Mouse (Mus musculus) kidney, postnatal 36 days (tissue): ENCODE measurements around the gene Rmnd5a.

ENCODE experiments used
- DNase-seq, 2 experiments: peaks; one replicate each; pipeline ENCODE4 v3.0.0; 2021 to 2022; ENCODE audit warnings: mixed read lengths in 2 of 2

Gene Rmnd5a

DNA sequence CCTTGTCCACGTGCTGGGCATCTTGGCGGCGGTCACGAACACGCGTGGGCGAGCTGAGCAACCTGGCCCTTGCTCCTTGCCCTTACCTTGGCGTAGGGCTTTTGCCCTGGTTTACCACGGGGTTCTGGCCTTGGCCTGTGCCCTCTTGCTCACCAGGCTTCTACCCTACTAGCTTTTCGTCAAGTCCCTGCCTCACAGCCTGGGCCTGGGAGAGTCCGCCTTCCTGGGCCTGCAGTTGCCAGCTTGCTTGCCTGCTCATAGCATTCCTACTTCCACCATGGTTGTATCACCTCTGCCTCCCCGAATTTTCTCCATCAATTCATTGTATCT lies 779 bp upstream of the Rmnd5a start:
- peak in 1 of 2 experiments; percentile 81 for DNase-seq

GRCm38 (mm10) chr6:71440217-71440491 lies 283 bp downstream of the Rmnd5a start:
- DNase-seq: no peak

GRCm38 (mm10) chr6:71439506-71440216 lies 776 bp downstream of the Rmnd5a start:
- DNase-seq: peak; percentile 35 to 64

DNA sequence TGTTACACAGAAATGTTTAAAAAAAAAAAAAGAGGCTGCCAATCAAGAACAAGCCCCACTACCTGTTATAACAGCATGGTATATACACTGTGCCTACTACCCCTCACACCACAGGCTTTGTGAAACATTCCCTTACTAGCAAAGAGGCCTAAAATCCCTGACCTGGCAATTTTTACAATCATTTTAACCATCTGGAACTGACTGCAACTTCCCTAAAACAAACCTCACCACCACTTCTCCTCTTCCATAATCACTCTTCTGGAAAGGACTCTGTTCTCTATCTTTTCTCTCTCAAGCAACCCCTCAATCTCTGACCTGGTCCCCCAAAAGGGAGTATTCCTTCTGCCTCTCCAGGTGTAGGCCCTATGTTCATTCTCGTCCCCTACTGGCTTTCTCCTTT lies 2.4 kb downstream of the Rmnd5a start:
- no peak for DNase-seq

DNA sequence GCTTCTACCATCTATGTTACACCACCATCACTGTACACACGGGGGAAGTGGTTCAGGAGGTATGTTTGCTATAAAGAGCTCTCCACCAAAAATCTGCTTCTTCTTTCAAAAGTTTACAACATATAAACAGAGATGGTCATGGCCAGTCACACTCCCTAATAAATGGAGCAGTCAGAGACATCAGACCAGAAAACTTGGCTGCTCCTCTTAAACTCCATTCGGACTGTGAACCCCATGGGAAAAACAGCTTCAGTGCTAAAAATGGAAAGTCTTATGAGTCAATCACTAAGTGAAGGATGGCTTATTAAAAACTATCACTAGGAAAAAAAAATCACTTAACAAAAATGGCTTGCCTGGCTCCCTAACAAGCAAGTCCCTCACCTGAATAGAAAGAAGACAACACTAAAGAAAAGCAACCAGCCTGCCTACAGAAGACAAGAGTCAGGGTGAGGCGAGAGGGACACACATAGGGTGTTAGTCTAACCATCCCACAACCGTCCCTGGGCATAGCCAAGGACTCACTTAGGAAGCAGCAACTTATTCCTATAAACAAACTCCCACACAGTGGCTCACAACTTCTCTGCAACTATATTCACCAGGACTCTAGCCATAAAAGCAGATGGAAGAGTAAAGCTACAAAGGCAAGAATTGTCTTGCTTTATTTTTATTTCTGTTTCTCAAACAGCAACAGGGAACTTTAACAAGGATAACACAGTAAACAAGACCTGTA lies 12.3 kb downstream of the Rmnd5a start:
- DNase-seq: no peak

- no peak for DNase-seq
Measured at GRCm38 (mm10) chr6:71425681-71426080, 14.8 kb downstream of the Rmnd5a start.

- peak; percentile 37 to 75 for DNase-seq
Measured at GRCm38 (mm10) chr6:71423116-71423515, 17.3 kb downstream of the Rmnd5a start.

- peak; percentile 29 to 74 for DNase-seq
Measured at GRCm38 (mm10) chr6:71422162-71422561, 18.3 kb downstream of the Rmnd5a start.

- peak; percentile 25 to 65 for DNase-seq
Measured at GRCm38 (mm10) chr6:71420848-71421247, 19.6 kb downstream of the Rmnd5a start.

DNA sequence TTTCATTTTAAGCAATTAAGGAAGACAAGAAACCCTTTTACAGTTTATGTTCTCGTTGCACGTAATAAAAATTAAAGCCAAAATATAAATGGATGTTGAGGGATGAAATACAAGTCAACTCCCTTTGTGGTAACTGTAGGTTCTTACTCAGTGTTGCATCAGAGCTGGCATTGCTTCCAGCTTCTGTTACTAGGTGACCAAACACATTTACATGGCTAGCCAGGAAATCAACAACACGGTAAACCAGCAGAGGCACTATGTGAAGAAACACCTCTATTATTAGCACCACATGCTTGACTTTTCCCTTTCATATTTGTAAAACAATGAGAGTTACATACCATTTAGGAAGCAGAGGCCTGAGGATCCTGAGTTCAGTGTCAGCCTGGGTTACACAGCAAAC lies 21.6 kb downstream of the Rmnd5a start:
- peak; percentile 21 to 43 for DNase-seq

DNA sequence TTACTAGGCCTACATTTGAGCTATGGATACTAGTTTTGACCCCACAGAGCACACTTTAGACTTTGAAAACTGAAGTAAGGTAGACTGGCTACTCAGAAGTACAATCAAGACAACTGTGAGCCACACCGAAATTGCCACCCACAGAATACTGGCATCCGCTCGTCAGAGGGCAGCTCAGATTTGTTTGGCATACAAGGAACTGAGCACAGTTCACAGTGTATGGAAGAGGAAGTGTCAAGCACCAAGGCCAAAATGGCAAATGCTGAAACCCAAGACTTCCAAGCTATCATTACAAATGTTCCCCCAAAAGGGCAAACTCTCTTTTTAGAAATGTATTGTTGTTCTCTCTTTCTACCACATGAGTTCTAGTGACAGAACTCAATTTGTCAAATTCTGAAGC lies 25.0 kb downstream of the Rmnd5a start:
- no peak for DNase-seq

DNA sequence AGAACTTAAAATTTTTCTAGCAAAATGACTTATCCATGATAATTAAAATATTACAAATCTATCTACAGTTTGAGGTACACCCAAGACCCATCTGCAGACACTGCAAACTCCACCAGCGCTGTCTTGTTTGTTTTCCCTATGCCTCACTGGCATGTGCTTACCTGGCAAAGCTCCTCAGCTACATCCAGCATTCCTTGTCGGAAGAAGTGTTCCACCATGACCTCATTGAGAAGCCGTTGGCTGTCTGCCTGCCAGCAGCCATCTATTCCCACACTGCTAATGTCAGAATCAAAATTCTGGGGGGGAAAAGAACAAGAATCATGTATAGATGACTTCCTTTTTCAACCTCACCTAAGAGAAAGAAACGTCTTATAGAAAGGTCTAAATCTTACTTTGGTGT lies 25.8 kb downstream of the Rmnd5a start:
- DNase-seq: peak; percentile 63 to 71

GRCm38 (mm10) chr6:71398829-71399609 lies 41.4 kb downstream of the Rmnd5a start:
- peak; percentile 25 to 26 for DNase-seq

DNA sequence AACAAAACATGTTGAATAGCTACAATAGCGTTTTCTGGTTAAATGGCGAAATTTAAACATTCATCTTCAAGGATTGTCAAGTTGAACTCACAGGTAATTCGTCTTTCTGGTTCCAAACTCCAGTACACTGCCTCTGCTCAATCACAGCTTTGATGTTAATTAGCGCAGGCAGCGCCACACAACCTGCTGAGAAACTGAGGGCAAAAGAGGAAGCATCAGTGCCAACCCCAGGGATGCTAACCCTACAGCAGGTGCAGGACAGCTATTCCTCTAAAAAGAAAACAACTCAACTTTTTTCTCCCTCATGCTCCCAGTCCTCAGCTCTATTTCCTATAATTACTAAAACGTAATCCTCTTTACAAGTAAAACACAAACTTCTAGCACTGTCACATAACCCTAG lies 43.7 kb downstream of the Rmnd5a start:
- DNase-seq: no peak

DNA sequence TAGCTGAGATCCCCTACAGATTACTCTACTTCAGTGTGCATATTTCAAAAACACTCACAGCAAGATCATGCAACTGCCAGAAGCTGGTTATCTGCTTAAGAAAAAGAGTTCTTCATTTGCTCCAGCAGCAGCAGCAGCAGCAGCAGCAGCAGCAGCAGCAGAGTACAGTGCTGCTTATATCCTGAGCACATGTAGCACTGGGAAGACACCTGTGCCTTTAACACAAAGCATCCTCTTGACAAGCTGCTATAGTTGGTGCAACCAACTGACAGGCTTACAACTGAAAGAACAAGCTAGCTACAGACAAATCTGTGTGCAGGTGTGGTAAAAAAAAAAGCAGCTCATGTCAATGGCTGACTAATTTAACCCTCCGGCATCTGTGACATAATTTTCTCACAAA lies 44.4 kb downstream of the Rmnd5a start:
- no peak for DNase-seq

- DNase-seq: peak; percentile 27 to 30
Measured at GRCm38 (mm10) chr6:71390496-71390895, 49.9 kb downstream of the Rmnd5a start.

DNA sequence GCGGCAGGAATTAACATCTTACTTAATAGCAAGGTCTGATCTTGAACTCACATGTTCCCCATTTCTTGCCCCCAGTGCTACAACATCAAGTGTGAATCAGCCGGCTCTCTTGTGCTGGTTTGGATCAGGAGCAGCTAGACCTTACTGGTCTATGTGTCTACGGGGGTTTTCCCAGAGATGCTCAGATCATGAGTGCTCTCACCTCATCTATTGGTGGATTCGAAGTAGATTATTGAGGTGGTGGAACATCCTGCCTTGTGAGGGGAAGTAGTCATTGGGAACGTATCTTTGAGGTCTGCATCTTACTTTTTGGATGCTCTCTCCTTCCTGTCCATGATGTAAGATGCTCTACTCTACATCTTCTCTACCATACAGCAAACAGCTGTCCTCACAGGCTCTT lies 58.8 kb downstream of the Rmnd5a start:
- DNase-seq: no peak

- DNase-seq: no peak
Measured at GRCm38 (mm10) chr6:71376711-71377110, 63.7 kb downstream of the Rmnd5a start.

DNA sequence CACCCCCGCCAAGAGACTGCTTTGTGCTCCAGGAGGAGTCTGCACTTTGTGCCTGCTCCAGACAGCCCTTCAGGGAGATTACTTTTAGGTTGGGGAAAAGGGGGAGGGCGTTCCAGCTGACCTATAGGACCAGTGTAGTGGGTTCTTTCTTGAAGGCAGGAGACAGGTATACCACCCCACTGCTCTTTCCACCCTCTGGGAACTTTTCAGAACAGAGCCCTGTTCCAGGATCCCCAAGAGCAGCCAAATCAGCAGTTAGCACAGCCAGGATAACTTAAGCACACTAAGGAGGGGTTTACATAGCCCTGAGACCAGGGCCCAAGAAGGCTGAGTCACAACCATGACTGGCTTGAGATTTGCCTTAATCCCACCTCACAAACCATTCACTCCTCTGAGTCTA lies 65.5 kb downstream of the Rmnd5a start:
- no peak for DNase-seq

- no peak for DNase-seq
Measured at GRCm38 (mm10) chr6:71374311-71374829, 66.1 kb downstream of the Rmnd5a start.

GRCm38 (mm10) chr6:71373249-71373775 lies 67.1 kb downstream of the Rmnd5a start, which contains the start of gene Cd8a:
Gene Cd8a, plus strand, starts transcription at chr6:71373427.
- no peak for DNase-seq

GRCm38 (mm10) chr6:71372041-71372720 lies 68.3 kb downstream of the Rmnd5a start:
- peak; percentile 13 to 44 for DNase-seq
